Mouse (Mus musculus): Measurements from ENCODE around the gene Edar. TPM values are rescaled to one million over a fixed set of nuclear protein-coding genes. Genes with fewer than 3 reads are reported as not detected.
A peak's percentile ranks its signal among the peaks of the same experiment; 100 is the strongest.
"Not testable (repeated sequence)": the region's sequence is repeated elsewhere in the genome, so short reads cannot be mapped to it uniquely, and the experiment has no call there.

Edar gene
- polyA plus RNA-seq (2016; fragmentation: Nextera tagmentation; extraction: Ambion mirVana): 0.07 and 0.32 TPM in 2 replicates

- WGBS: 2% methylated on average over 20 of the region's 20 CpGs
- ATAC-seq (ENCODE audit: low FRiP score): peak; percentile 41; the same call in 1 of the 2 replicates
- Histone ChIP-seq H3K36me3 (no peaks in the 10 kb centered on the region), H3K9ac (no peak within 1 kb of the TSS), H3K4me2 (replicated peaks) (peak within 1 kb of the TSS; percentile 46), H3K4me3 (peak within 1 kb of the TSS; percentile 20), H3K9me3 (replicated peaks) (no peaks in the 10 kb centered on the region), H3K27me3 (peaks cover 7% of the 10 kb centered on the region), H3K4me1 (peaks cover 8% of the 10 kb centered on the region), H3K27ac (no peak within 1 kb of the TSS)
Measured at GRCm38 (mm10) chr10:58675533-58675932, at the start of gene Edar. Gene Edar (minus strand): TSS chr10:58675654.

DNA sequence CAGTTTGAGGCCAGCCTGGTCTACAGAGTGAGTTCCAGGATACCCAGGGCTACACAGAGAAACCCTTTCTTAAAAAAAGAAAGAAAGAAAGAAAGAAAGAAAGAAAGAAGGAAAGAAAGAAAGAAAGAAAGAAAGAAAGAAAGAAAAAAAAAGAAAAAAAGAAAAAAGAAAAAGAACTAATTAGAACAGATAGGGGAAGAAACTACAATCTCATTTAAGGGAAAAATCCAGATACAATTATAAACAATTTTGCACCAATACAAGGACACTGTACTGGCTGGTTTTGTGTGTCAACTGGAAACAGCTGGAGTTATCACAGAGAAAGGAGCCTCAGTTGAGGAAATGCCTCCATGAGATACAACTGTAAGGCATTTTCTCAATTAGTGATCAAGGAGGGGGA is 42.7 kb upstream of the Edar start, which contains the start of gene Gm17542:
TSS of gene Gm17542 (minus strand) at position 101 of the 400 bp plus-strand sequence.
- not testable (repeated sequence) for H3K4me2 ChIP-seq (replicated peaks); H3K36me3 ChIP-seq; ATAC-seq (ENCODE audit: low FRiP score); H3K4me1 ChIP-seq; H3K27me3 ChIP-seq; H3K4me3 ChIP-seq; H3K9me3 ChIP-seq (replicated peaks); H3K9ac ChIP-seq; H3K27ac ChIP-seq

- no peaks in the 10 kb centered on the region for H3K36me3 ChIP-seq
- H3K27me3 ChIP-seq: no peaks in the 10 kb centered on the region
- 66% methylated on average over 3 of the region's 3 CpGs for WGBS
- H3K4me3 ChIP-seq: no peak overlapping the region
- peak overlapping the region; percentile 14; the same call in 1 of the 2 replicates for H3K4me2 ChIP-seq (replicated peaks)
- no peak for ATAC-seq (ENCODE audit: low FRiP score)
- 0 out of 2 replicates have a peak, but pooled peaks cover 8% of the 10 kb centered on the region for H3K4me1 ChIP-seq
- no peak overlapping the region for H3K27ac ChIP-seq
- H3K9ac ChIP-seq: no peak overlapping the region
- H3K9me3 ChIP-seq (replicated peaks): no peaks in the 10 kb centered on the region
Measured at GRCm38 (mm10) chr10:58714789-58715148, 39.3 kb upstream of the Edar start.

DNA sequence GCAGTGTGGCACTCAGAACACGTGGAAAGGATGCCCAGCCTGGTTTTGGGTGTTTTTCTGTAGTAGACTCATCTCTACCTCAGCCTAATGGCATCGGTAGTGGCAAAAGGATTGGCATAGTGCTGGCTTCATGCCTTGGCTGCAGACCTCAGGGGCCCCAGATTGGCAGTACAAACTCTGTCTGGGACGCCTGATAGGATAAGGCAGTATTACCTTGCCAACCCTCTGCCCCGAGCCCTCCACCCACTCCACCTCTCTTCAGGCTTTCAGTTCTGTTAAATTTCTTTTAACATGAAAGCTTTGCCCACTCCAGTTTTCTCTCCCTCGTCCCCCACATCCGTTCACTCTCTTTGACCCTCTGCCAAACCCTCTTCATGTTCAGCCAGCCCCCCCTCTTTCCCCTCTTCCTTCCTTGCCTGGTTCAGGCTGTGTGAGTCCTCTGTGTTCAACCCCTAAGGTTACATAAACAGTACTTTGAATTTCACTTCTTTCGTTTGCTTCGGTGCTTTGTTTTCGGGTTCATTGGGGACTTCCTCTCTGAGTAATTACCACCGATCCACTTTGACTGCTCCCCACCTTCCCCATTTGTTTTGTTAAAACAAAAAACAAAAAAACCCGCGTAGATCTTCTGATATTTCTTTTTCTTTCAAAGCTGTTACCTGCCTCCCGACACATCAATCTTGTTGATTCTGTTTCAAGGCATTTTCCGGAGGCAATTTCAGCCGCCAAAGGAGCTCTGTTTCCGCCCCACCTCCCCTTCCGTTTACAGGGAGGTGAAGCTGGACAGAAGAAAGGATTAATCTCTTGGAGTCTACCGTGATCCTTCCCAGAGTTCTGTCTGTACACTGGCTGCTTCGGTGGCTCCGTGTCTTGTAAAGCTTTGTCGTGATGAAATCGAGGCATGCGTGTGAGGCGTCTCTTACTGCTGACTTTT is 38.7 kb upstream of the Edar start:
- WGBS: 44% methylated on average over 24 of the region's 24 CpGs
- H3K9ac ChIP-seq: no peak overlapping the region
- H3K4me3 ChIP-seq: no peak overlapping the region
- H3K27me3 ChIP-seq: no peaks in the 10 kb centered on the region
- H3K27ac ChIP-seq: no peak overlapping the region
- H3K4me2 ChIP-seq (replicated peaks): peak overlapping the region; percentile 14
- no peak for ATAC-seq (ENCODE audit: low FRiP score)
- H3K4me1 ChIP-seq: 0 out of 2 replicates have a peak, but pooled peaks cover 8% of the 10 kb centered on the region
- no peaks in the 10 kb centered on the region for H3K36me3 ChIP-seq
- H3K9me3 ChIP-seq (replicated peaks): no peaks in the 10 kb centered on the region

DNA sequence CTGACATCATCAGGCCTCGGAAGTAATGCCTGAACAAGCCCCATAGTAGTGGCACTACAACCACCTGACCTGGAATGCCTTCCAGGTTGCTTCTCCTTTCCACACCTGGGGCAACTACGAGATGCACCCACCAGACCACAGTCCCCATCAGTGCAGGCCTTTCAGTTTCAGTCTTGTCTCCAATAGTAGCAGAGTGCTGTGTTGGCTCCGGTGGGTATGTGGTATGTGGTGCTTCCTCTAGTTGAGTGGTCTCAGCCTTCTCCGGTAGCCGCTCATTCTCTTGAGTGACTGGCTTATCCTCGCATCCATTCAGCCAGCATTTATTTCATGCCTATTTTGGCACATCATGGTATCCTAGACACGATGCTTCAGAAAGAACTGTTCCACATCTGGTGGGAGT is 37.8 kb upstream of the Edar start:
- no peak for ATAC-seq (ENCODE audit: low FRiP score)
- 88% methylated on average over 7 of the region's 7 CpGs for WGBS
- Histone ChIP-seq H3K4me1 (0 out of 2 replicates have a peak, but pooled peaks cover 8% of the 10 kb centered on the region), H3K27me3 (no peaks in the 10 kb centered on the region), H3K27ac (no peak overlapping the region), H3K9ac (no peak overlapping the region), H3K4me2 (replicated peaks) (no peak overlapping the region), H3K4me3 (no peak overlapping the region), H3K9me3 (replicated peaks) (no peaks in the 10 kb centered on the region), H3K36me3 (no peaks in the 10 kb centered on the region)

GRCm38 (mm10) chr10:58709021-58709420 is 33.6 kb upstream of the Edar start:
- 87% methylated on average over 4 of the region's 4 CpGs for WGBS
- Histone ChIP-seq H3K4me1 (0 out of 2 replicates have a peak, but pooled peaks cover 3% of the 10 kb centered on the region), H3K4me2 (replicated peaks) (no peak overlapping the region), H3K9ac (no peak overlapping the region), H3K27me3 (no peaks in the 10 kb centered on the region), H3K27ac (no peak overlapping the region), H3K9me3 (replicated peaks) (no peaks in the 10 kb centered on the region), H3K4me3 (no peak overlapping the region), H3K36me3 (no peaks in the 10 kb centered on the region)
- no peak for ATAC-seq (ENCODE audit: low FRiP score)

DNA sequence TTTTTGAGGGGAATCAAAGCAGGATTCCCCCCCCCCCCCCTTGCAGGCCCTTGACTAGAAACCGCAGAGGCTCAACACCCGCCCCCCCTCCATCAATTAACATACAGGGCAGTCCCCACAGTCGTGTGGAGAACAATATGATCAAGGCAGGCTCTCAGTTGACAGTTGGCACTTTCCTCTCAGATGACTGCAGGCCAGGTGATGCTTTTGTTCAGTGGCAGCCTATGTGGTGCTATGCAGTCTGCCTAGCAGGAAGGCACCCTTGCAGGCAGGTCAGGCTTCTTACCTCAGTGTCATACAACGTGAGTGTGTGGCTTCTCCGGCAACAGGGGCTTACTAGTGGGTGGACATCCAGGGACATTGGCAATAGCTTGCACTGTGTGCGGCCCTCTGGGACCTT is 25.1 kb upstream of the Edar start:
- ATAC-seq (ENCODE audit: low FRiP score): no peak
- Histone ChIP-seq H3K4me3 (no peak overlapping the region), H3K36me3 (no peaks in the 10 kb centered on the region), H3K9ac (no peak overlapping the region), H3K4me2 (replicated peaks) (no peak overlapping the region), H3K27ac (no peak overlapping the region), H3K27me3 (no peaks in the 10 kb centered on the region), H3K4me1 (0 out of 2 replicates have a peak, but pooled peaks cover 8% of the 10 kb centered on the region), H3K9me3 (replicated peaks) (no peaks in the 10 kb centered on the region)
- 41% methylated on average over 6 of the region's 6 CpGs for WGBS

DNA sequence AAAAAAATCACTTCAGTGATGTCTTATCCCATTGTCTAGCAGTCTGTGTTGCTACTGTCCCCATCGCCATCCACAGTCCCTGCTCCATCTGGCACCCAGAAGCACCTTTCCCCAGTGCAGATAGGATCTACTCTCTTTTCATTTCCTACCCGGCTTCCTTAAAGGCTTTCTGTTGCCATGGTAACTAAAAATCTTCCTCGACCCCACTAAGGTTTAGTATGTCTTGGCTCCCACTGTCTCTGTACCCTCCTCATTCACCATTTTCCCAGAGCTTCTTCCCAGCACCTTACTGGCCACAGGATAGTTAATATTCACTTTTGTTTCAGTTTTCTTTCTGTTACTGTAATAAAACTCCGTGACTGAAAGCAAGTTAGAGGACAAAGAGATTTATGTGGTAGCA is 24.7 kb upstream of the Edar start:
- H3K27me3 ChIP-seq: no peaks in the 10 kb centered on the region
- no peaks in the 10 kb centered on the region for H3K36me3 ChIP-seq
- H3K9ac ChIP-seq: no peak overlapping the region
- H3K4me2 ChIP-seq (replicated peaks): no peak overlapping the region
- no peak for ATAC-seq (ENCODE audit: low FRiP score)
- 38% methylated on average over 4 of the region's 4 CpGs for WGBS
- no peak overlapping the region for H3K4me3 ChIP-seq
- no peaks in the 10 kb centered on the region for H3K9me3 ChIP-seq (replicated peaks)
- H3K4me1 ChIP-seq: 0 out of 2 replicates have a peak, but pooled peaks cover 8% of the 10 kb centered on the region
- no peak overlapping the region for H3K27ac ChIP-seq

- H3K36me3 ChIP-seq: no peaks in the 10 kb centered on the region
- no peak overlapping the region for H3K27ac ChIP-seq
- no peaks in the 10 kb centered on the region for H3K9me3 ChIP-seq (replicated peaks)
- no peak for ATAC-seq (ENCODE audit: low FRiP score)
- 0 out of 2 replicates have a peak, but pooled peaks cover 8% of the 10 kb centered on the region for H3K4me1 ChIP-seq
- H3K27me3 ChIP-seq: no peaks in the 10 kb centered on the region
- 86% methylated on average over 4 of the region's 4 CpGs for WGBS
- no peak overlapping the region for H3K4me2 ChIP-seq (replicated peaks)
- no peak overlapping the region for H3K9ac ChIP-seq
- H3K4me3 ChIP-seq: no peak overlapping the region
Measured at GRCm38 (mm10) chr10:58698955-58699354, 23.5 kb upstream of the Edar start.

DNA sequence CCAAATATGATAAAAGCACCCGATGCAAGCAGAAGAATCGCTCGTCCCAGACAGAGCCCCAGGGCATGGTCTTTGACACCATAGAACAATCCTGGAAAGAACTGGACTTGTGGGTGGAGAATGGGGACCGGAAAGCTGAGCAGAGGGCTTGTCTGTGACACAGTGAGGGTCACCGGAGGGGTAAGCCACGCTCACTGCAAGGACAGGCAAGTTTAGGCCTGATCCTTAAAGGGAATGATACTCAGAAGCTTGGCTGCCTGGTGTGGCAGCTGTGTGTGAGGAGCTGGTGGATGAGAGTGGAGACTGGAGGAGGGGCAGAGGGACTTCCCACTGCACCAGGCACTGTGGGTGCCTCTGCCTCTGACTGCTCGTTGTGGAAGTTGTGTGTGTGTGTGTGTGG is 15.6 kb upstream of the Edar start:
- no peak overlapping the region for H3K9ac ChIP-seq
- no peaks in the 10 kb centered on the region for H3K27me3 ChIP-seq
- no peaks in the 10 kb centered on the region for H3K4me1 ChIP-seq
- 0 out of 2 replicates have a peak, but pooled peaks cover 4% of the 10 kb centered on the region for H3K9me3 ChIP-seq (replicated peaks)
- no peak overlapping the region for H3K27ac ChIP-seq
- H3K36me3 ChIP-seq: no peaks in the 10 kb centered on the region
- 73% methylated on average over 6 of the region's 7 CpGs for WGBS
- no peak for ATAC-seq (ENCODE audit: low FRiP score)
- no peak overlapping the region for H3K4me3 ChIP-seq
- H3K4me2 ChIP-seq (replicated peaks): no peak overlapping the region

- no peaks in the 10 kb centered on the region for H3K9me3 ChIP-seq (replicated peaks)
- WGBS: 85% methylated on average over 6 of the region's 6 CpGs
Measured at GRCm38 (mm10) chr10:58679298-58679697, 3.8 kb upstream of the Edar start.

DNA sequence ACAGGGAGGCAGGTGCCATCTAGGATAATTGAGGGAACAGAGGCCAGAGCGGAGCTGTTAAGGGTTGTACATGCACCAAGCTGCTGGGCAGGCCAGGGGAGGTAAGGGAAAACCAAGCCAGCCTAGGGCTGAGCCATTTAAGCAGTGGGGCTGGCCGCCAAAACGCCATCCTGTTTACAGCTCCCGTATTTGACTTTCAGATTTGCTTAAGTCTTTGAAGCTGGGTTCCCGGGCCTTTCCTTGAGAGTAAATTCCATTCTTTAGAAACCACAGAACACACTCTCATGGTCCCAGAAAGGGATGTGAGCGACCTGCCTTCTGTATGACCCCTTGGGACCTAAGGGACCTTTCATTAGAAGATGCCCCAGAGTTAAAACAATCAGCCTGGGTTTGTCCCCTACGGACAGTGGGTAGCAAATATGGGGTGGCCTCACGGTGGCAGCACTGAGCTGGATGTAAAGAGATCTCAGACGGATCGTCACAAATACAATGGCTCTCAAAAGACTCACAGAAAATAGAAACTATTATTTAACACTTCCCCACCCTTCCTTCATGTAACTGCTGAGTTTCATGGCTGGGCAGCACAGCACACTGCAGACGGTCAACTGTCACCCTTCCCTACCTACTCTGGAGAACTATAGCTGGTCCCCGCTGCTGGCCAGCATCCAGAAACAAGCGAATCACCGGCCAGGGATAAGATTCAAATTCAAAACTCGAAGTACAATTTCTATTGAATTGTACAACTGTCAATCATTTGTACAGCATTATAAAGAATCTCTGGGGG is 2.0 kb downstream of the Edar start:
- Histone ChIP-seq H3K4me2 (replicated peaks) (0 out of 2 replicates have a peak overlapping the region, but pooled peaks have one; percentile 3), H3K4me3 (no peak overlapping the region), H3K4me1 (peaks cover 8% of the 10 kb centered on the region), H3K27ac (peak overlapping the region; percentile 55; the same call in 1 of the 2 replicates), H3K9me3 (replicated peaks) (no peaks in the 10 kb centered on the region), H3K36me3 (no peaks in the 10 kb centered on the region), H3K27me3 (peaks cover 7% of the 10 kb centered on the region), H3K9ac (no peak overlapping the region)
- ATAC-seq (ENCODE audit: low FRiP score): peak; percentile 88
- 33% methylated on average over 15 of the region's 15 CpGs for WGBS

More at GRCm38 (mm10) chr10:58679298-58679697, 3.8 kb upstream of the Edar start:
- H3K4me1 ChIP-seq: no peaks in the 10 kb centered on the region
- H3K9ac ChIP-seq: no peak overlapping the region
- no peaks in the 10 kb centered on the region for H3K36me3 ChIP-seq
- H3K27ac ChIP-seq: no peak overlapping the region
- peaks cover 7% of the 10 kb centered on the region for H3K27me3 ChIP-seq
- no peak for ATAC-seq (ENCODE audit: low FRiP score)
- no peak overlapping the region for H3K4me3 ChIP-seq
- no peak overlapping the region for H3K4me2 ChIP-seq (replicated peaks)

Measured in hindbrain, embryonic 12.5 days (tissue).